Mouse (Mus musculus): ENCODE results near the gene Mylk3. TPM values are rescaled to one million over a fixed set of nuclear protein-coding genes. Genes with fewer than 3 reads are reported as not detected.

Gene Mylk3
- total RNA-seq (2014; rRNA removed) (0.09 TPM in 1 of 2 replicates, not detected in the other), polyA plus RNA-seq (2015; fragmentation: Nextera tagmentation; extraction: Ambion mirVana) (0.18 and 0.46 TPM in 2 replicates)

- no peak for TF ChIP-seq CTCF (IDR thresholded peaks at IDR 0.05)
- Histone ChIP-seq H3K9ac (replicated peaks; ENCODE audit: low read length, poor library complexity, severe bottlenecking) (no peak within 1 kb of the TSS), H3K4me2 (ENCODE audit: low read depth, low read length, poor library complexity, severe bottlenecking) (no peak within 1 kb of the TSS), H3K36me3 (ENCODE audit: insufficient read depth, low read length) (no peaks in the 10 kb centered on the region), H3K4me3 (ENCODE audit: low read depth, low read length) (no peak within 1 kb of the TSS), H3K4me1 (ENCODE audit: insufficient read depth, low read length) (no peaks in the 10 kb centered on the region), H3K27me3 (ENCODE audit: insufficient read depth, low read length) (no peaks in the 10 kb centered on the region), H3K9me3 (ENCODE audit: low read length) (no peaks in the 10 kb centered on the region), H3K27ac (ENCODE audit: low read depth, low read length) (no peak within 1 kb of the TSS)
- WGBS, result 82% methylated on average over 6 of the region's 6 CpGs
- DNase-seq (ENCODE audit: low spot score), result peak; percentile 48
- ATAC-seq (ENCODE audit: low FRiP score), result no peak
Measured at GRCm38 (mm10) chr8:85386205-85386604, at the start of gene Mylk3. Mylk3 (minus strand) TSS chr8:85386345.

GRCm38 (mm10) chr8:85435736-85436135 lies 49.6 kb upstream of the Mylk3 start:
- Histone ChIP-seq H3K27ac (ENCODE audit: low read depth, low read length) (no peak overlapping the region), H3K4me1 (ENCODE audit: insufficient read depth, low read length) (peaks cover 6% of the 10 kb centered on the region), H3K36me3 (ENCODE audit: insufficient read depth, low read length) (no peaks in the 10 kb centered on the region), H3K9ac (replicated peaks; ENCODE audit: low read length, poor library complexity, severe bottlenecking) (no peak overlapping the region), H3K4me3 (ENCODE audit: low read depth, low read length) (no peak overlapping the region), H3K27me3 (ENCODE audit: insufficient read depth, low read length) (no peaks in the 10 kb centered on the region), H3K9me3 (ENCODE audit: low read length) (no peaks in the 10 kb centered on the region), H3K4me2 (ENCODE audit: low read depth, low read length, poor library complexity, severe bottlenecking) (no peak overlapping the region)
- no peak for TF ChIP-seq CTCF (IDR thresholded peaks at IDR 0.05)
- WGBS, result 56% methylated on average over 5 of the region's 5 CpGs
- ATAC-seq (ENCODE audit: low FRiP score) (no peak), DNase-seq (ENCODE audit: low spot score) (no peak)

GRCm38 (mm10) chr8:85434817-85435216 lies 48.7 kb upstream of the Mylk3 start:
- Histone ChIP-seq H3K4me3 (ENCODE audit: low read depth, low read length) (no peak overlapping the region), H3K36me3 (ENCODE audit: insufficient read depth, low read length) (no peaks in the 10 kb centered on the region), H3K27me3 (ENCODE audit: insufficient read depth, low read length) (no peaks in the 10 kb centered on the region), H3K4me1 (ENCODE audit: insufficient read depth, low read length) (peaks cover 8% of the 10 kb centered on the region), H3K9me3 (ENCODE audit: low read length) (no peaks in the 10 kb centered on the region), H3K27ac (ENCODE audit: low read depth, low read length) (no peak overlapping the region), H3K4me2 (ENCODE audit: low read depth, low read length, poor library complexity, severe bottlenecking) (no peak overlapping the region), H3K9ac (replicated peaks; ENCODE audit: low read length, poor library complexity, severe bottlenecking) (no peak overlapping the region)
- DNase-seq (ENCODE audit: low spot score) (no peak), ATAC-seq (ENCODE audit: low FRiP score) (no peak)
- WGBS, result 75% methylated on average over 12 of the region's 12 CpGs
- no peak for TF ChIP-seq CTCF (IDR thresholded peaks at IDR 0.05)

- Histone ChIP-seq H3K4me3 (ENCODE audit: low read depth, low read length) (peak overlapping the region; percentile 85), H3K27ac (ENCODE audit: low read depth, low read length) (peak overlapping the region; percentile 84), H3K4me1 (ENCODE audit: insufficient read depth, low read length) (peaks cover 12% of the 10 kb centered on the region), H3K36me3 (ENCODE audit: insufficient read depth, low read length) (no peaks in the 10 kb centered on the region), H3K9me3 (ENCODE audit: low read length) (no peaks in the 10 kb centered on the region), H3K4me2 (ENCODE audit: low read depth, low read length, poor library complexity, severe bottlenecking) (peak overlapping the region; percentile 53), H3K9ac (replicated peaks; ENCODE audit: low read length, poor library complexity, severe bottlenecking) (peak overlapping the region; percentile 48; the same call in 1 of the 2 replicates), H3K27me3 (ENCODE audit: insufficient read depth, low read length) (no peaks in the 10 kb centered on the region)
- ATAC-seq (ENCODE audit: low FRiP score) (peak; percentile 57), DNase-seq (ENCODE audit: low spot score) (no peak)
- TF ChIP-seq CTCF (IDR thresholded peaks at IDR 0.05), result no peak
- WGBS, result under 1% methylated on average over 6 of the region's 6 CpGs
Measured at GRCm38 (mm10) chr8:85433017-85433393, 46.9 kb upstream of the Mylk3 start.

DNA sequence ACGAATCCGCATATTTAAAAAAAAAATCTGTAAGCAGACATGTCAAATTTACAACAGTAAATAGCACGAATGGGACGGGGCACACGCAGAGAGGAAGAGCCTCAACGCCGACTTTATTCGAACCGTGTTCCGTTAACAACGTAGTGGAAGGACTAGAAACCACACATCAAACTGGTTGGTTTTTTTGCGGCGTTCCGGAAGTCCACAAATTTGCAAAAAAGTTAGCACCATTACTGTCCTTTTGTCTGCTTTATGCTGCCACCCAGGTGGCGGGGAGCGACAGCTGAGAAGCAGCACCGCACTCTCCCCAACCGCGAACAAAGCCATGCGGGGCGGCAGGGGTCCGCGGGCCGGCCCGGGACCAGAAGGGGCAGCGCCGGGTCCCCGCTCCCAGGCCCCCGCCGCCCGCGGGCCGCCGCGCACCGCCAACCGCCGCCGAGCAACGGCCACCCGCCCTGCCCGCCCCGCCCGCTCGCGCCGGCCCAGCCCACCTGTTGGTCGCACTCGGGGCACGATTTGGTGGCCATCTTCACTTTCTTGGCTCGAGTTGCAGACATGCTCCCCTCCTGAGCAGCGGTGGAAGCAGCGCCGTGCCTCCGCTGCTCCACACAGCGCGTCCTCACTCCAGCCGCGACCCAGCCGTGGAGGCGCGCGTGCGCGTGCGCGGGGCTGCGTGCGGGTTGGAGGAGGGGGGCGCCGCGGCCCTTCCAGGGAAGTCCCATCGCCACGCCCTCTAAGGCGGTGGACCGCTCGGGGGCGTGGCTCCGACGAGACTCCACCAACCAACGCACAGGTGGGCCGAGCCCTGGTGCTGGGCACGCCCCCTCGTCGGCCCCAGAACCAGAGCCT lies 46.2 kb upstream of the Mylk3 start, which contains the start of gene 4921524J17Rik:
4921524J17Rik (minus strand) TSS at position 666 of the 849 bp plus-strand sequence.
- Histone ChIP-seq H3K36me3 (ENCODE audit: insufficient read depth, low read length) (no peaks in the 10 kb centered on the region), H3K27ac (ENCODE audit: low read depth, low read length) (peak within 1 kb of the TSS; percentile 84), H3K27me3 (ENCODE audit: insufficient read depth, low read length) (no peaks in the 10 kb centered on the region), H3K4me1 (ENCODE audit: insufficient read depth, low read length) (peaks cover 12% of the 10 kb centered on the region), H3K4me3 (ENCODE audit: low read depth, low read length) (peak within 1 kb of the TSS; percentile 85), H3K9ac (replicated peaks; ENCODE audit: low read length, poor library complexity, severe bottlenecking) (peak within 1 kb of the TSS; percentile 70), H3K4me2 (ENCODE audit: low read depth, low read length, poor library complexity, severe bottlenecking) (peak within 1 kb of the TSS; percentile 53), H3K9me3 (ENCODE audit: low read length) (no peaks in the 10 kb centered on the region)
- WGBS, result under 1% methylated on average over 52 of the region's 85 CpGs
- peak; percentile 99 for DNase-seq (ENCODE audit: low spot score)
- ATAC-seq (ENCODE audit: low FRiP score), result peak; percentile 100
- TF ChIP-seq CTCF (IDR thresholded peaks at IDR 0.05), result peak; percentile 35
